Mouse (Mus musculus) hindbrain, embryonic 14.5 days (tissue): ENCODE measurements around the gene Ino80b. TPM values are rescaled to one million over a fixed set of nuclear protein-coding genes. Genes with fewer than 3 reads are reported as not detected.

Experiments
- ATAC-seq: fragments of 200-750 bp; cut with Nextera tagmentation; 2 replicates; pipeline ENCODE4 v1.8.0; 2017; ENCODE audit warnings: moderate number of reproducible peaks, mild to moderate bottlenecking, moderate TSS enrichment, moderate library complexity; ENCODE audit not compliant: low FRiP score
- DNase-seq: peaks from one replicate; pipeline ENCODE4 v3.0.0-alpha.2; 2015; ENCODE audit warnings: low spot score
- H3K27ac ChIP-seq: fragments of 300-500 bp; sonication (generic); 2 replicates; pipeline ENCODE4 v1.5.1; 2014; ENCODE audit warnings: mild to moderate bottlenecking, moderate library complexity
- H3K27me3 ChIP-seq: fragments of 300-500 bp; sonication (generic); 2 replicates; pipeline ENCODE4 v1.6.1; 2014; ENCODE audit warnings: mild to moderate bottlenecking, low read length, mixed read lengths; ENCODE audit not compliant: control insufficient read depth, insufficient read depth
- H3K36me3 ChIP-seq: fragments of 300-500 bp; sonication (generic); replicated peaks from 2 replicates; pipeline ENCODE4 v1.6.1; 2014; ENCODE audit not compliant: control insufficient read depth, insufficient read depth
- H3K4me1 ChIP-seq: fragments of 300-500 bp; sonication (generic); replicated peaks from 2 replicates; pipeline ENCODE4 v1.6.1; 2014; ENCODE audit warnings: antibody characterized with exemption, low read length, mixed read lengths; ENCODE audit not compliant: control insufficient read depth, insufficient read depth
- H3K4me2 ChIP-seq: fragments of 300-500 bp; sonication (generic); replicated peaks from 2 replicates; pipeline ENCODE4 v1.6.1; 2014; ENCODE audit warnings: mild to moderate bottlenecking, moderate library complexity
- H3K4me3 ChIP-seq: fragments of 300-500 bp; sonication (generic); replicated peaks from 2 replicates; pipeline ENCODE4 v1.5.1; 2014; ENCODE audit warnings: mild to moderate bottlenecking, low read length
- H3K9ac ChIP-seq: fragments of 300-500 bp; sonication (generic); 2 replicates; pipeline ENCODE4 v1.6.1; 2014
- H3K9me3 ChIP-seq: fragments of 300-500 bp; sonication (generic); 2 replicates; pipeline ENCODE4 v1.6.1; 2016; ENCODE audit warnings: low read length; ENCODE audit not compliant: control insufficient read depth
- WGBS: fragments of 180-500 bp; shearing (Covaris S2); extraction: QIAGEN DNeasy Blood & Tissue Kit; methylation state at CpG from one replicate; pipeline ENCODE4 v1.1.7; 2014; 5-methylcytosine and 5-hydroxymethylcytosine counted together
- polyA plus RNA-seq: library from polyadenylated mRNA; unstranded; fragments of >200 nt; fragmentation: Nextera tagmentation; extraction: Ambion mirVana; gene quantifications from 2 replicates; pipeline ENCODE4 v1.2.1, GENCODE M21; 2014

The Ino80b gene
- polyA plus RNA-seq, 1 experiment from 2014 or later = 15.4 TPM

GRCm38 (mm10) chr6:83086121-83087035 is 38.9 kb downstream of the Ino80b start, which contains the start of gene Lbx2:
Gene Lbx2, plus strand, starts transcription at chr6:83086367.
- DNase-seq = no peak
- Histone ChIP-seq H3K36me3 (peaks cover 10% of the 10 kb centered on the region; the same call in 1 of the 2 replicates), H3K4me3 (no peak within 1 kb of the TSS), H3K9me3 (no peaks in the 10 kb centered on the region), H3K27ac (no peak within 1 kb of the TSS), H3K27me3 (peaks cover 91% of the 10 kb centered on the region), H3K4me2 (peak within 1 kb of the TSS; percentile 31; the same call in 1 of the 2 replicates), H3K4me1 (no peaks in the 10 kb centered on the region), H3K9ac (no peak within 1 kb of the TSS)
- WGBS = 4% methylated on average over 42 of the region's 42 CpGs
- no peak for ATAC-seq

- no peak overlapping the region for H3K27ac ChIP-seq
- no peaks in the 10 kb centered on the region for H3K9me3 ChIP-seq
- no peak overlapping the region for H3K4me3 ChIP-seq
- H3K27me3 ChIP-seq = peaks cover 74% of the 10 kb centered on the region
- peaks cover 20% of the 10 kb centered on the region; the same call in 1 of the 2 replicates for H3K36me3 ChIP-seq
- no peak overlapping the region for H3K9ac ChIP-seq
- no peak overlapping the region for H3K4me2 ChIP-seq
- DNase-seq = no peak
- no peak for ATAC-seq
- 4% methylated on average over 6 of the region's 6 CpGs for WGBS
- H3K4me1 ChIP-seq = peaks cover 2% of the 10 kb centered on the region; the same call in 1 of the 2 replicates
Measured at GRCm38 (mm10) chr6:83084477-83084876, 40.8 kb downstream of the Ino80b start.

GRCm38 (mm10) chr6:83083497-83083896 is 41.7 kb downstream of the Ino80b start:
- no peak overlapping the region for H3K4me2 ChIP-seq
- H3K4me3 ChIP-seq = no peak overlapping the region
- no peak overlapping the region for H3K9ac ChIP-seq
- WGBS = 14% methylated on average over 5 of the region's 5 CpGs
- peaks cover 10% of the 10 kb centered on the region for H3K4me1 ChIP-seq
- H3K36me3 ChIP-seq = peaks cover 20% of the 10 kb centered on the region; the same call in 1 of the 2 replicates
- H3K27me3 ChIP-seq = peaks cover 66% of the 10 kb centered on the region
- DNase-seq (no peak), ATAC-seq (no peak)
- no peak overlapping the region for H3K27ac ChIP-seq
- no peaks in the 10 kb centered on the region for H3K9me3 ChIP-seq

- peaks cover 14% of the 10 kb centered on the region for H3K4me1 ChIP-seq
- no peak overlapping the region for H3K4me2 ChIP-seq
- DNase-seq = no peak
- H3K36me3 ChIP-seq = peaks cover 20% of the 10 kb centered on the region; the same call in 1 of the 2 replicates
- ATAC-seq = no peak
- peaks cover 53% of the 10 kb centered on the region for H3K27me3 ChIP-seq
- no peak overlapping the region for H3K4me3 ChIP-seq
- no peak overlapping the region for H3K27ac ChIP-seq
- WGBS = 94% methylated on average over 5 of the region's 5 CpGs
- H3K9ac ChIP-seq = no peak overlapping the region
- H3K9me3 ChIP-seq = no peaks in the 10 kb centered on the region
Measured at GRCm38 (mm10) chr6:83080210-83080609, 45.0 kb downstream of the Ino80b start.

- peak overlapping the region; percentile 87 for H3K9ac ChIP-seq
- peaks cover 53% of the 10 kb centered on the region for H3K27me3 ChIP-seq
- H3K36me3 ChIP-seq = peaks cover 20% of the 10 kb centered on the region; the same call in 1 of the 2 replicates
- peak overlapping the region; percentile 98 for H3K4me2 ChIP-seq
- WGBS = under 1% methylated on average over 46 of the region's 46 CpGs
- DNase-seq (peak; percentile 100), ATAC-seq (peak; percentile 94)
- no peaks in the 10 kb centered on the region for H3K9me3 ChIP-seq
- H3K4me3 ChIP-seq = peak overlapping the region; percentile 77
- H3K4me1 ChIP-seq = peaks cover 14% of the 10 kb centered on the region
- H3K27ac ChIP-seq = peak overlapping the region; percentile 95
Measured at GRCm38 (mm10) chr6:83078324-83078858, 46.8 kb downstream of the Ino80b start.

GRCm38 (mm10) chr6:83077630-83078323 is 47.5 kb downstream of the Ino80b start, which contains the start of gene Pcgf1:
Gene Pcgf1, plus strand, starts transcription at chr6:83077869.
- WGBS = under 1% methylated on average over 53 of the region's 54 CpGs

GRCm38 (mm10) chr6:83074979-83075378 is 50.3 kb downstream of the Ino80b start:
- no peak overlapping the region for H3K27ac ChIP-seq
- peaks cover 69% of the 10 kb centered on the region for H3K27me3 ChIP-seq
- 19% methylated on average over 2 of the region's 2 CpGs for WGBS

More at GRCm38 (mm10) chr6:83077630-83078323, 47.5 kb downstream of the Ino80b start, which contains the start of gene Pcgf1:
- DNase-seq (no peak), ATAC-seq (peak; percentile 83)
- Histone ChIP-seq H3K9ac (peak within 1 kb of the TSS; percentile 87), H3K4me2 (peak within 1 kb of the TSS; percentile 98), H3K4me1 (peaks cover 14% of the 10 kb centered on the region), H3K36me3 (peaks cover 20% of the 10 kb centered on the region; the same call in 1 of the 2 replicates), H3K27me3 (peaks cover 53% of the 10 kb centered on the region), H3K27ac (peak within 1 kb of the TSS; percentile 95), H3K9me3 (no peaks in the 10 kb centered on the region), H3K4me3 (peak within 1 kb of the TSS; percentile 77)

More at GRCm38 (mm10) chr6:83074979-83075378, 50.3 kb downstream of the Ino80b start:
- ATAC-seq = no peak
- H3K9me3 ChIP-seq = no peaks in the 10 kb centered on the region
- H3K4me1 ChIP-seq = peaks cover 19% of the 10 kb centered on the region
- H3K36me3 ChIP-seq = 0 out of 2 replicates have a peak, but pooled peaks cover 3% of the 10 kb centered on the region
- DNase-seq = no peak
- H3K4me2 ChIP-seq = no peak overlapping the region
- no peak overlapping the region for H3K4me3 ChIP-seq
- H3K9ac ChIP-seq = no peak overlapping the region
